Mouse (Mus musculus): ENCODE measurements around the gene Olfr649.

Olfr649 gene

DNA sequence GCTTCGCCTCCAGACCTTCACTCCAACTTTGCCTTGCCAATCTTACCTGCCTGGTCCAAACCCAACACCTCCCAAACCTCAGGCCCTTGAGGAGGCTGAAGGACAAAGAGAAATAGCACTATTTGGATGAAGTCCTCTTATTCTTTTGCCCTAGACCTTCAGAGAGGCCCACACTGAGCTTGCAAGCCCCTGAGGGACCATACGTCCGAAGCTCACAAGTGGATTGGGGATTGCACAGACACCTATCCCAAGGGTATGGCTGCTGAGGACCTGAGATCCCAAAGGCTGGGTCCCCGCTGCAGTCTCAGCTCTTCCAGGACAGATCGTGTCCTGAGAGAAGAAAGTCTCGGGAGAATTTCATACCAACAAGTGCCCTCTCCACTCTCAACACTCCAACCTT is at the start of gene Olfr649:
Gene Olfr649, minus strand, starts transcription at position 101 of the 400 bp plus-strand sequence.
- no peak for DNase-seq (ENCODE audit: low spot score)

DNA sequence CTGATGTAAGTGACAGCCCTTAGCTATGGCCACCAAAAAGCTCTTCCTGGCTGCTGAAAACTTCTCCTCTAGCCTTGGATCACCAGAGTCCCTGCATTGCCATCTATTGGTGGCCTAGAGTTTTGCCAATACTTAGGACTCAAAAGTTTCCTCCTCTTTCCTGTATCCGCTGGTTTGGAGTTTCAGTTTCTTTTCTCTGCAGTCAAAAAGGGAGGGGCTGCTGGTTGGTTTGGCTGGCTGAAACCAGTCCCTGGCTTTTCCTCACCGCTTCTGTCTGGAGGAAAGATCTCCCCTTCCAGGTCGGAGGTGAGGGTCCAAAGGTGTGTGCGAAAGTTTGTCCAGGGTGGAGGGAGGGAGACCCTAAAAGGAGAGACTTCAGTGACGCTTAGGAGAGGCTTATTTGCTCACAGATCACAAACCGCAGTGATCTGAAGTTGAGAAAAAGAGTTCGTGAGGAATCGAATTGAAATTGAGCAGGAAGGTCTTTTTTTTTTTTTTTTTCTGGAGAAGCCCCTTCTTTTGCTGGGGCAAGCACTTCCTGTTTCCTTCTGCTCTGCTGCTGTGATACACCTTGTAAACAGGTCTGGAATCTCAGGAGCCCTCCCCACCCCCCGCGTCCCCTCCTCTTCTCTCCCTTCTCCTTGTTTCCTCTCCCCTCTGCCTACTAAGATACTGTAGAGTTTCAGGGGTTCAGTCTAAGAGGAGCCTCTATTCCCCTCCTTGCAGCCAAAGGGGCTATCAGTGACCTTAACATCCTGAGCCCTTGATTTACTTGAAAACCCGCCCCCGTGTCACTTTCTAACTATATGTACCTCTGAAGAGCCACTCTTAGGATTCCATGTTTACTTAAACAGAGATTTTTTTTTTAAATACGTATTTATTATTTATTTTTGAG is 48.7 kb upstream of the Olfr649 start, which contains the start of gene Trim34a:
Gene Trim34a, plus strand, starts transcription at position 171 of the 895 bp plus-strand sequence.
- DNase-seq (ENCODE audit: low spot score): peak; percentile 3

DNA sequence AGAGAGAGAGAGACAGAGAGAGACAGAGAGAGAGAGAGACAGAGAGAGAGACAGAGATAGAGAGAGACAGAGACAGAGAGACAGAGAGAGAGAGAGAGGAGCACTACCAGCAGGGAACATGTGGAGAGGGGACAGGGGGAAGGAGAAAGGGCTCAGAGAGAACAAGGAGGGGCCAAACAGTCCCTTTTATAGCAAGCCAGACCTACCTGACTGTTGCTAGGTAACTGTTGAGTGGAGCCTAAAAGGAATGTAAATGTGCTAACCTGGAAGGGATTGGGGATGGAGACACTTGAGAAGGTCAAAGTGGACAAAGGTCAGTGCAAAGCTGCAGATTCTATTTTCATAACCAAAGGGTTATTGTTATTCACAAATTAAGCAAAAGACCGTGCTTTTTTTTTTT is 47.8 kb upstream of the Olfr649 start:
- no peak for DNase-seq (ENCODE audit: low spot score)

GRCm38 (mm10) chr7:104240857-104241256 is 45.1 kb upstream of the Olfr649 start:
- DNase-seq (ENCODE audit: low spot score): no peak

DNA sequence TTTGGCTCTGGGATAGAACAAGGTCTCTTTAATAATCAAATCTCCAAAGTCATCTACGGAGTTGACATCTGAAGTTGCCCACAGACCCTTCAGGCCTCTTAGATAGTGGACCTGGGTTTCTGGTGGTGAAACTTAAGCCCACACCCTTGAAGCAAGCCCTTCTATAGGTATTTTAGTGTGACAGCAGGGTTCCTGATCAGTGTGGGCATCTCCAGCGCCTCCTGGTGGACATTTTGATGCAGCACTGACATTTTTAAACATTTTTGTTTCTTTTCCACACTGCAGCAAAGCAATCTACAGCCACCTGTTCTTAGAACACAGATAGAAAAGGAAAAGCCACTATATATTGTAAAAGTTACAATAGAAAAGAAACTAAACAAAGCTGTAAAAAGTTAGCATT is 35.4 kb upstream of the Olfr649 start:
- DNase-seq (ENCODE audit: low spot score): no peak

DNA sequence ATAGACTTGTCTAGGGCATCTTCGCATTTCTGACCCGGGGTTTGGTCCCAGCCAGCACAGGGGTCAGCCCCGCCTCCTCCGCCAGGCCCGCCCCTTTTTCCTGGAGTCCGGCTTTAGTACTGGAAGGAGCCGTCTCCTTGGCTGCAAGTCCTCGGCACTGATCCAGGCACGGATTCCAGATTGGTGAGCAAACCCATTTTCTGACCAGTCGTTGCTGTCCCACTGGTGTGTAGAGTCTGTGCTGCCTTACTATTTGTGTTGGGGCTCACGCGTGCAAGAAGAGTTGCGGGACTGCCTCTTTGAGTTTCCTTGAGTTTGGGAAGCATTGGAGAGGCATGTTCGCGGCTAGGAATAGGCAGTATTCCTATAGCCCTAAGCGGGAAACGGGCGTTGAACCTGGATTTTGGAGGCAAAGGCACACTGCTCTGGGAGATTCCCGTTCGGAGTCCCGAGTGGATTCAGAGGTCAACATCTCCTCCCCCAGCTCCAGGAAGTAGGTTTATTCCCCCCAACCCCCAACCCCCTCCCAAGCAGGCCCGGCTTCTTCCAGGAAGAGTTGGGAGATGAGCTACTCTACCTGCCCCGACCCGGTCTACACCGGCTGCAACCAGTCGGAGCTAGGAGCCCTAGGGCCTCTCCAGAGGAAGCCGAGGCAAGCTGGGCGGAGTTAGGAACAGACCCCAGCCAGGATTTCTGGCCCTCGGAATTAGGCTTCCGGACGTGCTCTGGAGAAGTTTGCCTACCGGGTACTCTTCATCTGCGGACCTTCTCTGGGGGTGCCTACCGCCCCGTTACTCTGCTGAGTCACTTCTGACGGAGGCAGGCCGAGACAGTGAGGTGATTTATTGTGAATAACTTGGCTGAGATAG is 23.1 kb upstream of the Olfr649 start, which contains the start of gene Trim6:
Gene Trim6, plus strand, starts transcription at position 93 of the 869 bp plus-strand sequence.
- no peak for DNase-seq (ENCODE audit: low spot score)

DNA sequence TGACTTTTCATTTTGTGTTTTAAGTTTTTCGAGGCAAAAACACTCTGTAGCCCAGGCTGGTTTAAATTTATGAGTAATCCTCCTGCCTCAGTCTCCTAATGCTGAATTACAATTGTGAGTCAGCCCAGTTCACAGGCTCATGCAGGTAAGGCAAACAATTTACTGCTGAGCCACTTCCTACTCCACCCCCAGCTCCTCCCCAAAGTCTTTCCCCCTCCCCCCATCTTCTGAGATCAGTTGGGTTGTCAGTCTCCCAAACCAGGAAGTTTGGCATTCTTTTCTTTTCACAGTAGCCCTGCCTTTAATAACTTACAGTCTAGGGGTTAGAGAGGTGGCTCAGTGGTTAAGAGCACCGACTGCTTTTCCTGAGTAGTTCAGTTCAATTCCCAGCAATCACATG is 22.1 kb upstream of the Olfr649 start:
- no peak for DNase-seq (ENCODE audit: low spot score)

DNA sequence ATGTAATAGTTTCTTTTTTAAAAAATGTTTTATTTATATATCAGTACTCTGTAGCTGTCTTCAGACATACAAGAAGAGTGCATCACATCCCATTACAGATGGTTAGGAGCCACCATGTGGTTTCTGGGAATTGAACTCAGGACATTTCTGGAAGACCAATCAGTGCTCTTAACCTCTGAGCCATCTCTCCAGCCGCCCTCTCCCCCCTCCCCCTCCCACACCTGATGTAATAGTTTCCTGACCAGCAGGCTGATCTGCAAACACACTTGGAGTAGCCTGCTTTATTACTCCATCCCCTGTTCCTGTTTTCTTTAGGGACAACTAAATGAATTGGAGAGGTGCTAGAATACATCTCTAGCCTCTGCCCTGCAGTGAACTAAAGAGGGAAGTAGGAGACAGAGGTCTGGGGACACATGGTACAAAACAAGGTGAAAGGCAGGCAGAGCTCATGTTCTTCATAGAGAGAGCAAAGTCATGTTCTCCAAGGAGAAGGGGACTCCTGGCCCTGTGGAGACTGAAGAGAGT is 20.3 kb upstream of the Olfr649 start:
- no peak for DNase-seq (ENCODE audit: low spot score)

- DNase-seq (ENCODE audit: low spot score): no peak
Measured at GRCm38 (mm10) chr7:104206197-104206596, 10.4 kb upstream of the Olfr649 start.

- peak; percentile 7 for DNase-seq (ENCODE audit: low spot score)
Measured at GRCm38 (mm10) chr7:104199822-104200221, 4.0 kb upstream of the Olfr649 start.

DNA sequence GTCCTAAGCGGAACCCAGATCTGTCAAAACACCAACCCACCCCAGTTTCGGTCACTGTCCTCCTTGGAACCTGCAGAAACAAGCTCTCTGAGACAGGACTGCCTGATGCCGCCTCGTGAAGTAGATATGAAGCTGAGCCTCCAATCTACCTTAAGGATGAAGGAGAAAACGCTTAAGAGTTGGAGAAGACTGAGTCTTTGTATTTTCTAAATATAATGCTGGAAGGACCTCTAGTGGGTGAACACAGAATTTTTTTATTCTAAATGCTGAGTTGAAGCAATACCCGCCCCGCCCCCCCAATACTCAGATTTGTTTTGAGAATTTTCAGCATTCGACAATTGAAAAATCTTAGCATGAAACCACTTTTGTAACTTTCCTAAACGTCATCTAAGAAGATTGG is 4.5 kb downstream of the Olfr649 start:
- no peak for DNase-seq (ENCODE audit: low spot score)

GRCm38 (mm10) chr7:104183292-104183691 is 12.5 kb downstream of the Olfr649 start, which contains the start of gene Olfr648:
Gene Olfr648, minus strand, starts transcription at chr7:104183392.
- DNase-seq (ENCODE audit: low spot score): no peak

DNA sequence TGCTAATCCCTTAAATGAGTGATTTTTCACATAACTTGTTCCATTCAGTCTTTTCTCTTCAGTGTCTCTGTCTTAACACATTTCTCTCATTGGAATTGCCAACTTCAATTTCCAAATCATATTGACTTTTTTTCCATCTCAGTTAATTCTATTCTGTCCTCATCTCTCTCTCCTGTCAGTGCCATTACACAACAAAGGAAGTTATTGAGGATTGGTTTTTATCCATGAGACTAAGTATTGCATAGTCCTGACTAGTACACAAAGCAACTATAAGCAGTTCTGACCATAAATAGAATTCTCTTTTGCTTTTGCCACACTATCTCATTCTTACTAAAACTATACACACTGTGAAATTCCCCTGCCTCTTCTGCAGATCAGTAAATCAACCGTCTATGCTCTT is 16.7 kb downstream of the Olfr649 start:
- no peak for DNase-seq (ENCODE audit: low spot score)

DNA sequence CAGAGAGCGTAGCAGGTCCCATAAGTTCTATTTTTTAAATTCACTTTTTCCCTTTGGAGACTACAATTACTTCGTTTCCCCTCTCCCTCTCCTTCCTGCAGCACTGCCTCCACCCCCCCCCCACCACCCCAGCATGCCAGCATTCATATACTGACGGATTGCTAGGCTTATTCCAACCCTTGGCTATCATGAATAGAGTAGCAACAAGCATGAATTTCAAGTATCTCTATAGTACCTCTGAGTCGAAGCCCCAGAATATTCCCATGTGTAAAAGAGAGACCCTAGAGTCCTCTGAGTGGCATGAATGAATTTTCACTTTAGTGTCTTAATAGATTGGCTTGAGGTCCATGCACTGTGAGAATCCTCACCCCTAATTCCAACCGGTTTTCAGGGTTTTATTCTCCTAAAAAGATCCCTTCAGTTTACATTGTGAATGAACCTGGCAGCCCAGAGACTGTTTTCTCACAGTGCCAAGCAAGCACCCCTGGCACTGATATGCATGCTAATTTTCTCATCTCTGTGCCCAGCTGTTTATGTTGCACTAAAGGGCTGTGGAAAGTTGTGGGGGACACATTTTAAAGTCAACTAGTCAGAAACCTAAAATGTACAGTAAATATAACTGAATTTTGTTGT is 17.2 kb downstream of the Olfr649 start:
- no peak for DNase-seq (ENCODE audit: low spot score)

GRCm38 (mm10) chr7:104175085-104175484 is 20.7 kb downstream of the Olfr649 start:
- DNase-seq (ENCODE audit: low spot score): no peak

- no peak for DNase-seq (ENCODE audit: low spot score)
Measured at GRCm38 (mm10) chr7:104169634-104170204, 26.1 kb downstream of the Olfr649 start.

DNA sequence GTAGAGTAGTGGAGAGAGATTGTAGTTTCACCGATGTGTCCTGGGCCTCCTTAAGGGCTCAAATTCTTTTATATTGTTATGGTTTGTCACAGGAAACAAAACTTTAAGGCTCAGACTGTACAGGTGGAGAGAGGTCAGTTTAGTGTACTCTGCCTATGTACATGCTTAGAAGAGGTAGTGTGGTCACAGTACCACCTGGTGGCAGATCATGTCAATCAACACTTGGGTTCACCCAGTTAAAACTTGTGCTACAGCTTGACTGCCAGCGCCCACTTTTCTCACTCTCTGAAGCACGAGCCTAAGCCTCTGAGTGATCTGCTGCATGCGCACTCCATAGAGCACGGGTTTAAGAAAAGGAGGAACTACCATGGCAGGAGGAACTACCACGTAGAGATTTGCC is 28.7 kb downstream of the Olfr649 start:
- DNase-seq (ENCODE audit: low spot score): no peak

DNA sequence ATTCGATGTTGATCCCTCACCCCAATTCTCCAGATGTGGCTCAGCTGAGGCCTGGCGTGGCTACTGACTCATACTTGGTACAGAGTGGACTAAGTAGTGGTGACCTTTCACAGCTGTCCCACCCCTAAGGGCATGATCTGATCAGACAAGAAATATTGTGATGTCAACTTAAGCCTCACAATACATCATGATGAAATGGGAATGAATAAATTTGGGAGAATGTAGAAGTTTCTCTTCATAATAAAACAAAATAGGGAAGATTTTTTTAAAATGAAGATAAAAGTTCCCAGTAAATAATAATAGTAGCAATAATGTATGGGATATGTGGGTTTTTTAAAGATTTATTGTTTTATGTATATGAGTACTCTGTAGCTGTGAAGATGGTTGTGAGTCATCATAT is 45.3 kb downstream of the Olfr649 start, which contains the start of gene Ubqlnl:
Gene Ubqlnl, minus strand, starts transcription at position 101 of the 400 bp plus-strand sequence.
- DNase-seq (ENCODE audit: low spot score): no peak

GRCm38 (mm10) chr7:104143179-104143578 is 52.6 kb downstream of the Olfr649 start, which contains the start of gene Ubqln3:
Gene Ubqln3, minus strand, starts transcription at chr7:104143279.
- no peak for DNase-seq (ENCODE audit: low spot score)
